Mouse (Mus musculus) heart, postnatal 0 days (tissue): ENCODE measurements at regions not wholly inside any gene's neighbourhood (a gene's known extent, or its start where the extent isn't known, plus 50 kb on each side); places are given as distances from the start of the nearest gene placed in this dataset.

Source experiments
- ATAC-seq: fragments of 200-750 bp; cut with Nextera tagmentation; 2 replicates; pipeline ENCODE4 v1.8.0; 2017; ENCODE audit warnings: low read depth, moderate number of reproducible peaks, moderate library complexity; ENCODE audit not compliant: insufficient read depth
- DNase-seq: peaks from one replicate; pipeline ENCODE4 v3.0.0-alpha.2; 2016; ENCODE audit warnings: low spot score
- H3K27ac ChIP-seq: fragments of 300-500 bp; sonication (generic); 2 replicates; pipeline ENCODE4 v1.5.1; 2014; ENCODE audit warnings: low read depth, mild to moderate bottlenecking
- H3K27me3 ChIP-seq: fragments of 300-500 bp; sonication (generic); 2 replicates; pipeline ENCODE4 v1.6.1; 2014; ENCODE audit warnings: low read length, mixed read lengths; ENCODE audit not compliant: control insufficient read depth, insufficient read depth
- H3K36me3 ChIP-seq: fragments of 300-500 bp; sonication (generic); replicated peaks from 2 replicates; pipeline ENCODE4 v1.6.1; 2014; ENCODE audit warnings: low read length, mixed read lengths; ENCODE audit not compliant: control insufficient read depth, insufficient read depth
- H3K4me1 ChIP-seq: fragments of 300-500 bp; sonication (generic); 2 replicates; pipeline ENCODE4 v1.6.1; 2014; ENCODE audit warnings: antibody characterized with exemption; ENCODE audit not compliant: control insufficient read depth, insufficient read depth
- H3K4me2 ChIP-seq: fragments of 300-500 bp; sonication (generic); 2 replicates; pipeline ENCODE4 v1.6.1; 2014; ENCODE audit warnings: low read depth, mild to moderate bottlenecking, low read length, moderate library complexity
- H3K4me3 ChIP-seq: fragments of 300-500 bp; sonication (generic); 2 replicates; pipeline ENCODE4 v1.5.1; 2014; ENCODE audit warnings: low read depth, low read length
- H3K9ac ChIP-seq: fragments of 300-500 bp; sonication (generic); replicated peaks from 2 replicates; pipeline ENCODE4 v1.6.1; 2014; ENCODE audit warnings: low read depth, low read length, mixed read lengths
- H3K9me3 ChIP-seq: fragments of 300-500 bp; sonication (generic); replicated peaks from 2 replicates; pipeline ENCODE4 v1.6.1; 2016; ENCODE audit warnings: low read length; ENCODE audit not compliant: control insufficient read depth
- CTCF ChIP-seq: IDR thresholded peaks from 2 replicates; pipeline ENCODE4 v1.5.1; 2016; ENCODE audit warnings: antibody characterized with exemption, control low read depth, low read depth
- EP300 ChIP-seq: IDR thresholded peaks from 2 replicates; pipeline ENCODE4 v1.6.1; 2016; ENCODE audit warnings: antibody characterized with exemption, low read depth
- WGBS: fragments of 180-500 bp; shearing (Covaris S2); extraction: QIAGEN DNeasy Blood & Tissue Kit; methylation state at CpG from one replicate; pipeline ENCODE4 v1.1.7; 2014; 5-methylcytosine and 5-hydroxymethylcytosine counted together

GRCm38 (mm10) chr12:51045020-51045419 is 302.8 kb upstream of the G2e3 start:
- Histone ChIP-seq H3K36me3 (no peaks in the 10 kb centered on the region), H3K4me3 (no peak overlapping the region), H3K9ac (no peak overlapping the region), H3K4me2 (no peak overlapping the region), H3K27me3 (no peaks in the 10 kb centered on the region), H3K9me3 (no peaks in the 10 kb centered on the region), H3K27ac (no peak overlapping the region), H3K4me1 (no peaks in the 10 kb centered on the region; the same call in 1 of the 2 replicates)
- whole genome bisulfite sequencing: 7% methylated on average over 1 of the region's 1 CpGs
- TF ChIP-seq CTCF (no peak), EP300 (no peak)
- DNase-seq (no peak), ATAC-seq (no peak)

GRCm38 (mm10) chr12:51032193-51032592 is 315.7 kb upstream of the G2e3 start:
- WGBS: 83% methylated on average over 2 of the region's 2 CpGs
- ATAC-seq (no peak), DNase-seq (no peak)
- H3K27ac ChIP-seq: no peak overlapping the region
- H3K9ac ChIP-seq: no peak overlapping the region
- no peak for TF ChIP-seq CTCF
- TF ChIP-seq EP300: no peak
- no peaks in the 10 kb centered on the region for H3K27me3 ChIP-seq
- H3K9me3 ChIP-seq: no peaks in the 10 kb centered on the region
- 0 out of 2 replicates have a peak, but pooled peaks cover 5% of the 10 kb centered on the region for H3K4me1 ChIP-seq
- no peaks in the 10 kb centered on the region for H3K36me3 ChIP-seq
- no peak overlapping the region for H3K4me3 ChIP-seq
- no peak overlapping the region for H3K4me2 ChIP-seq

GRCm38 (mm10) chr12:51028601-51029174 is 319.2 kb upstream of the G2e3 start:
- Histone ChIP-seq H3K27ac (no peak overlapping the region), H3K27me3 (no peaks in the 10 kb centered on the region), H3K4me1 (peaks cover 14% of the 10 kb centered on the region; the same call in 1 of the 2 replicates), H3K36me3 (no peaks in the 10 kb centered on the region), H3K4me2 (no peak overlapping the region), H3K4me3 (no peak overlapping the region), H3K9me3 (no peaks in the 10 kb centered on the region), H3K9ac (no peak overlapping the region)
- WGBS: 49% methylated on average over 10 of the region's 10 CpGs
- DNase-seq: no peak
- no peak for ATAC-seq
- TF ChIP-seq CTCF: no peak
- TF ChIP-seq EP300: no peak

GRCm38 (mm10) chr12:51026046-51026445 is 321.8 kb upstream of the G2e3 start:
- Histone ChIP-seq H3K4me1 (peaks cover 10% of the 10 kb centered on the region; the same call in 1 of the 2 replicates), H3K27me3 (no peaks in the 10 kb centered on the region), H3K4me2 (no peak overlapping the region), H3K4me3 (no peak overlapping the region), H3K9ac (no peak overlapping the region), H3K36me3 (no peaks in the 10 kb centered on the region), H3K27ac (no peak overlapping the region), H3K9me3 (no peaks in the 10 kb centered on the region)
- ATAC-seq (no peak), DNase-seq (no peak)
- no peak for TF ChIP-seq CTCF
- TF ChIP-seq EP300: no peak
- WGBS: 40% methylated on average over 5 of the region's 5 CpGs

- Histone ChIP-seq H3K4me1 (peaks cover 10% of the 10 kb centered on the region; the same call in 1 of the 2 replicates), H3K27ac (no peak overlapping the region), H3K36me3 (no peaks in the 10 kb centered on the region), H3K9me3 (no peaks in the 10 kb centered on the region), H3K9ac (no peak overlapping the region), H3K4me3 (no peak overlapping the region), H3K4me2 (no peak overlapping the region), H3K27me3 (no peaks in the 10 kb centered on the region)
- ATAC-seq (no peak), DNase-seq (no peak)
- 19% methylated on average over 3 of the region's 3 CpGs for WGBS
- TF ChIP-seq CTCF (no peak), EP300 (no peak)
These were observed 322.3 kb upstream of the G2e3 start for GRCm38 (mm10) chr12:51025531-51025930.
